Mouse (Mus musculus) spleen, adult 2 months (tissue): ENCODE measurements around the gene Serpinh1. TPM values are rescaled to one million over a fixed set of nuclear protein-coding genes. Genes with fewer than 3 reads are reported as not detected.

Experiments
- DNase-seq, 2 experiments: peaks; one replicate each; pipeline versions ENCODE4 v3.0.0 to v3.0.0-alpha.2; 2012 to 2021; ENCODE audit warnings: low spot score in 2 of 2, low read depth in 1 of 2
- H3K27ac ChIP-seq: fragments of 200-500 bp; 2 replicates; pipeline ENCODE4 v1.5.1; 2012; ENCODE audit warnings: low read length, inconsistent platforms; ENCODE audit not compliant: insufficient read depth
- H3K27me3 ChIP-seq: fragments of 200-500 bp; 2 replicates; pipeline ENCODE4 v1.6.1; 2012; ENCODE audit warnings: mild to moderate bottlenecking, moderate library complexity, low read length, inconsistent platforms; ENCODE audit not compliant: control insufficient read depth, insufficient read depth
- H3K36me3 ChIP-seq: fragments of 200-500 bp; 2 replicates; pipeline ENCODE4 v1.6.1; 2012; ENCODE audit warnings: mild to moderate bottlenecking, low read length, inconsistent platforms; ENCODE audit not compliant: control insufficient read depth, insufficient read depth
- H3K4me1 ChIP-seq: fragments of 200-500 bp; 2 replicates; pipeline ENCODE4 v1.6.1; 2011; ENCODE audit warnings: inconsistent platforms; ENCODE audit not compliant: control insufficient read depth, insufficient read depth, insufficient read length
- H3K4me3 ChIP-seq: fragments of 200-500 bp; 2 replicates; pipeline ENCODE4 v1.5.1; 2011; ENCODE audit warnings: mild to moderate bottlenecking, inconsistent platforms; ENCODE audit not compliant: insufficient read depth, insufficient read length; ENCODE audit errors: extremely low read depth
- CTCF ChIP-seq: fragments of 200-500 bp; IDR thresholded peaks from 2 replicates; pipeline ENCODE4 v1.5.1; 2011; ENCODE audit warnings: mild to moderate bottlenecking, inconsistent platforms; ENCODE audit not compliant: insufficient read depth, insufficient read length, insufficient replicate concordance; ENCODE audit errors: extremely low read depth
- POLR2A ChIP-seq: fragments of 200-500 bp; IDR thresholded peaks from 2 replicates; pipeline ENCODE4 v1.6.1; 2011; ENCODE audit warnings: low read depth, low read length, inconsistent platforms
- WGBS: fragments of 180-500 bp; shearing (Covaris S2); methylation state at CpG from one replicate; pipeline ENCODE4 v1.1.7; 2018; 5-methylcytosine and 5-hydroxymethylcytosine counted together
- polyA plus RNA-seq: library from polyadenylated mRNA; depleted of rRNA; stranded (reverse); fragments of >200 nt; gene quantifications from 2 replicates; pipeline ENCODE4 v1.2.3, GENCODE M21; 2012

Gene Serpinh1
- polyA plus RNA-seq, 1 experiment, result 69.3 TPM

- DNase-seq, result no peak
- TF ChIP-seq POLR2A, result no peak
- no peak for TF ChIP-seq CTCF
- WGBS, result 83% methylated on average over 6 of the region's 6 CpGs
- Histone ChIP-seq H3K27me3 (no peaks in the 10 kb centered on the region), H3K36me3 (no peaks in the 10 kb centered on the region), H3K4me1 (no peaks in the 10 kb centered on the region), H3K27ac (no peak overlapping the region), H3K4me3 (no peak overlapping the region)
Observed at GRCm38 (mm10) chr7:99326128-99326527, 26.9 kb downstream of the Serpinh1 start.

DNA sequence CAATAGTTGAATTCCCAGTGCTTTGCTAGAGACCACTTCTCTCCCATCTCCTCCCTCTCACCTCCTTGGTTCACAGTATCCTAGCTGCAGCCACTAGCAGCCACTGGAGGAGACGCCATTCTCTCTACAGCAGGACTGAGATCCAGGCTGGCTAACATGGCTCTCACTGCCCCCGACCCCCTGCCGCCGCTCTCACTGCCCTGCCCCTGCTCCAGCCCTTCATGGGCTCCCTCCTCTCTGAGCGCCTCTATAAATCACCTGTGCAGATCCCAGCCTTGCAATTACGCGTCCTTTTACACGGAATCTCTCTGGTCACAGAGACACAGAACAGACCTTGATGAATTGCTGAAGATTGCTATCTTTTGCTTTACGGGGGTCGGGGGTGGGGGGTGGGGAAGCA is 28.2 kb downstream of the Serpinh1 start:
- H3K27ac ChIP-seq, result no peak overlapping the region
- H3K27me3 ChIP-seq, result no peaks in the 10 kb centered on the region
- no peak overlapping the region for H3K4me3 ChIP-seq
- no peaks in the 10 kb centered on the region for H3K36me3 ChIP-seq
- DNase-seq, result no peak
- no peaks in the 10 kb centered on the region for H3K4me1 ChIP-seq
- 56% methylated on average over 10 of the region's 10 CpGs for WGBS
- no peak for TF ChIP-seq POLR2A
- no peak for TF ChIP-seq CTCF

- no peak for TF ChIP-seq POLR2A
- no peak for TF ChIP-seq CTCF
- Histone ChIP-seq H3K4me1 (no peaks in the 10 kb centered on the region), H3K36me3 (no peaks in the 10 kb centered on the region), H3K4me3 (no peak overlapping the region), H3K27me3 (no peaks in the 10 kb centered on the region), H3K27ac (no peak overlapping the region)
- no peak for DNase-seq
- 88% methylated on average over 9 of the region's 9 CpGs for WGBS
Observed at GRCm38 (mm10) chr7:99323321-99323700, 29.7 kb downstream of the Serpinh1 start.

DNA sequence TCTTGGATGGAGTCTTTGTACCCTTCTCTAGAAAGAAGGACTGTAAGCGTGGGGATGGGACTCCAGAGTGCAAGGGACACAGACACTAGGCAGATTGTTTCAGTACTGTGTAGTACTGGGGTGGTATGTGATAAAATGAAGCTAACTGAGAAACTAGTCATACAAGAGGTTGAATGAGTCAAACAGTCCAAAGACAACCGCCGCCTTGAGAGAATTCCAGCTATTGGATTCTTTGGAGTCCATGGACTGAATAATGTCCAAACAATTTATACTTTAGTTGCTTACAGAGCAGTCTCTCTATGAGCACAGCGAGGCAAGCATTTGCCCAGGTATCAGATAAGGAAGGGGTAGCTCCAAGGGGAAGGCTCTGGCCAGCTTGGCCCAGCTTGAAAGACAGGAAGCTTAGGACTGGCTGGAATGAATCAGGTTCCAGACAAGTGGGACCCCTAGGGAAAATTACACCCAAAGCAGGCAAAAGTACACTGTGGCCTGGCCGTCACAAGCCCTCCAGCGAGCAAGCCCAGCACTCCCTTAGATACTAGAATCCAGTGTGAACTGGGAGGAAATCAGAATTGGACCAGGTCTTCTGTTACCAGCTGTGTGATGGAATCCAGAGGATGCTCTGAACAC is 30.2 kb downstream of the Serpinh1 start:
- 91% methylated on average over 6 of the region's 6 CpGs for WGBS
- H3K27ac ChIP-seq, result no peak overlapping the region
- H3K4me3 ChIP-seq, result no peak overlapping the region

DNA sequence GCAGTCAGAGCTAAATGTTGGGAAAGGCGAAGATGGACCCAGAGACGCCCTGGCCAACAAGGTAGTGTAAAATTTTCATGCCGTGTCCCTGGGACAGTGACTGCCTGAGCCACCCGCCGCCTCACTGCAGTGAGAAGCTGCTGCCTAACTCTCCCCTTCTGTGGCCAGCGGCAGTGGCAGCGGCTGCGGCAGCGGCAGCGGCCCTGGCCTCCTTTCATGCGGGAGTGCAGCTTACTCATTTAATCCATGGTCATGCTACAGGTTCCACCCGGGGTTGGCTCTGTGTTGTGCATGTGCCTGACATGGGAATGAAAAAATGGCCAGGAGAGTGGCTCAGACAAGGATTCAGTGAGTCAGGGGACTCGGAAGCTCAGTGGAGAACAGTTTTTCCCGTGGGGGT is 32.5 kb downstream of the Serpinh1 start:
- no peaks in the 10 kb centered on the region for H3K27me3 ChIP-seq
- no peaks in the 10 kb centered on the region for H3K4me1 ChIP-seq
- 53% methylated on average over 14 of the region's 14 CpGs for WGBS
- no peaks in the 10 kb centered on the region for H3K36me3 ChIP-seq
- TF ChIP-seq CTCF (no peak), POLR2A (no peak)
- H3K27ac ChIP-seq, result no peak overlapping the region
- H3K4me3 ChIP-seq, result no peak overlapping the region
- DNase-seq, result no peak

More for the DNA sequence above, 30.2 kb downstream of the Serpinh1 start:
- Histone ChIP-seq H3K27me3 (no peaks in the 10 kb centered on the region), H3K36me3 (no peaks in the 10 kb centered on the region), H3K4me1 (no peaks in the 10 kb centered on the region)
- no peak for TF ChIP-seq POLR2A
- TF ChIP-seq CTCF, result no peak
- DNase-seq, result no peak

DNA sequence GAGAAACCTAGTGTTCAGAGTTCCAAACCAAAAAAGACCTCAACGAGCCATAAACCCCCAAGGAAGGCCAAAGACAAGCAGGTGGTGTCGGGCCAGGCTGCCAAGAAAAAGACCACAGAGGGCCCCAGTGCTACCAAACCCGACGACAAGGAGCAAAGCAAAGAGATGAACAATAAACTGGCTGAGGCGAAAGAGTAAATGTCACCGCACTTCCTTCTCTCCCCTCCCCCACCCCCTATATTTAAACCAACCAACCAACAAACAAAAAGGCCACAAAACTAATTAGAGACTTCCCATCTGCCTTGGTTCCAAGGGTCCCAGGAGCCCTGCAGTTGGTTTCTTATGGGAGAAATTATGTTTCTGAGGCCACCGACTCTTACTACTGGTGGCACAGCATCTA is 35.6 kb downstream of the Serpinh1 start:
- H3K36me3 ChIP-seq, result no peaks in the 10 kb centered on the region
- TF ChIP-seq POLR2A (no peak), CTCF (no peak)
- H3K27me3 ChIP-seq, result no peaks in the 10 kb centered on the region
- no peak for DNase-seq
- WGBS, result 20% methylated on average over 7 of the region's 7 CpGs
- H3K4me1 ChIP-seq, result no peaks in the 10 kb centered on the region
- no peak overlapping the region for H3K4me3 ChIP-seq
- no peak overlapping the region for H3K27ac ChIP-seq

GRCm38 (mm10) chr7:99316207-99316606 is 36.8 kb downstream of the Serpinh1 start:
- TF ChIP-seq POLR2A (no peak), CTCF (no peak)
- Histone ChIP-seq H3K4me1 (no peaks in the 10 kb centered on the region), H3K4me3 (no peak overlapping the region), H3K36me3 (no peaks in the 10 kb centered on the region), H3K27ac (no peak overlapping the region), H3K27me3 (no peaks in the 10 kb centered on the region)
- 89% methylated on average over 7 of the region's 7 CpGs for WGBS
- no peak for DNase-seq
